In genomic region chr3:86774566-86775443, GRCm38 (mm10) we compare ENCODE assay signal across 8 mouse cellular contexts.
DNase-seq lines count a peak whose midpoint lies in the region; ATAC-seq and TF ChIP-seq lines count a peak whose summit lies in the region.

No protein-coding gene starts in this region.

- peaks cover 5% of the 10 kb centered on the region; the same call in 1 of the 2 replicates for H3K36me3 ChIP-seq in liver, adult 2 months (ENCODE audit: control insufficient read depth, insufficient read depth, low read length)
- no peaks in the 10 kb centered on the region for H3K36me3 ChIP-seq in heart, postnatal 0 days (replicated peaks; ENCODE audit: control insufficient read depth, insufficient read depth, low read length)
- H3K36me3 ChIP-seq in liver, embryonic 15.5 days (replicated peaks) = 0 out of 2 replicates have a peak, but pooled peaks cover 4% of the 10 kb centered on the region

- no peak for TF ChIP-seq CTCF in liver, adult 2 months (IDR thresholded peaks at IDR 0.05; ENCODE audit: low read depth, low read length)
- no peak for TF ChIP-seq CTCF in heart, postnatal 0 days (IDR thresholded peaks at IDR 0.05; ENCODE audit: low read depth)

- H3K4me3 ChIP-seq in liver, adult 2 months (ENCODE audit: insufficient read depth, low read depth, low read length) = no peak overlapping the region
- H3K4me3 ChIP-seq in heart, postnatal 0 days (ENCODE audit: low read depth, low read length) = no peak overlapping the region
- H3K4me3 ChIP-seq in liver, embryonic 15.5 days (replicated peaks) = no peak overlapping the region

- no peak for TF ChIP-seq POLR2A in liver, adult 2 months (IDR thresholded peaks at IDR 0.05; ENCODE audit: extremely low read depth, insufficient read depth, low read length)

- no peak overlapping the region for H3K9ac ChIP-seq in liver, adult 2 months (ENCODE audit: low read depth, low read length)
- H3K9ac ChIP-seq in heart, postnatal 0 days (replicated peaks; ENCODE audit: low read depth, low read length) = no peak overlapping the region
- H3K9ac ChIP-seq in liver, embryonic 15.5 days = no peak overlapping the region

- 77% methylated on average over 14 of the region's 14 CpGs for WGBS in liver, adult 2 months
- 49% methylated on average over 14 of the region's 14 CpGs for WGBS in heart, postnatal 0 days
- 36% methylated on average over 14 of the region's 14 CpGs for WGBS in liver, embryonic 15.5 days (ENCODE audit: insufficient replicate concordance)

- H3K79me2 ChIP-seq in liver, adult 2 months (ENCODE audit: control insufficient read depth, insufficient read depth, low read length) = no peaks in the 10 kb centered on the region

- DNase-seq in liver, adult 2 months (ENCODE audit: extremely low read depth, low read depth, low spot score) = no peak
- DNase-seq in liver (no peak), adipocyte (ENCODE audit: low spot score) (no peak)
- DNase-seq in heart, postnatal 0 days (ENCODE audit: low spot score) = no peak
- DNase-seq in urinary bladder, postnatal 25 days (ENCODE audit: low spot score) = no peak
- DNase-seq in c-Kit-positive CD71-positive TER-119-positive erythroid progenitor cells, embryonic 14.5 days (ENCODE audit: low spot score) = no peak

- H3K4me2 ChIP-seq in heart, postnatal 0 days (ENCODE audit: low read depth, low read length) = peak overlapping the region; percentile 32
- H3K4me2 ChIP-seq in liver, embryonic 15.5 days = peak overlapping the region; percentile 10; the same call in 1 of the 2 replicates

- no peak for TF ChIP-seq EP300 in heart, postnatal 0 days (IDR thresholded peaks at IDR 0.05; ENCODE audit: low read depth)

- no peaks in the 10 kb centered on the region for H3K27me3 ChIP-seq in liver, adult 2 months (ENCODE audit: control insufficient read depth, insufficient read depth, low read length)
- no peaks in the 10 kb centered on the region for H3K27me3 ChIP-seq in heart, postnatal 0 days (ENCODE audit: control insufficient read depth, insufficient read depth, low read length)
- no peaks in the 10 kb centered on the region for H3K27me3 ChIP-seq in liver, embryonic 15.5 days

- peak; percentile 63; the same call in 1 of the 2 replicates for ATAC-seq in heart, postnatal 0 days (ENCODE audit: insufficient read depth, low read depth)
- no peak for ATAC-seq in liver, embryonic 15.5 days (ENCODE audit: insufficient read depth)
- ATAC-seq in neutrophil, adult 5-6 weeks (ENCODE audit: extremely low read depth, insufficient number of reproducible peaks, low FRiP score, poor library complexity, severe bottlenecking) = peak; percentile 75; the same call in 1 of the 2 replicates

- H3K27ac ChIP-seq in liver, adult 2 months (replicated peaks; ENCODE audit: insufficient read depth, low read depth, low read length) = peak overlapping the region; percentile 14; the same call in 1 of the 2 replicates
- peak overlapping the region; percentile 26; the same call in 1 of the 2 replicates for H3K27ac ChIP-seq in heart, postnatal 0 days (ENCODE audit: low read depth)
- H3K27ac ChIP-seq in liver, embryonic 15.5 days (replicated peaks) = no peak overlapping the region

- no peaks in the 10 kb centered on the region for H3K4me1 ChIP-seq in liver, adult 2 months (ENCODE audit: control insufficient read depth, insufficient read depth, low read length)
- H3K4me1 ChIP-seq in heart, postnatal 0 days (ENCODE audit: control insufficient read depth, insufficient read depth) = no peaks in the 10 kb centered on the region
- no peaks in the 10 kb centered on the region for H3K4me1 ChIP-seq in liver, embryonic 15.5 days (replicated peaks)

- H3K9me3 ChIP-seq in heart, postnatal 0 days (replicated peaks; ENCODE audit: control insufficient read depth, low read length) = no peaks in the 10 kb centered on the region
- no peaks in the 10 kb centered on the region for H3K9me3 ChIP-seq in liver, embryonic 15.5 days (replicated peaks)
